Mouse (Mus musculus): ENCODE results near the gene Sh2d1b2. TPM values are rescaled to one million over a fixed set of nuclear protein-coding genes. Genes with fewer than 3 reads are reported as not detected.
"Not testable (repeated sequence)": the region's sequence is repeated elsewhere in the genome, so short reads cannot be mapped to it uniquely, and the experiment has no call there.

The Sh2d1b2 gene
- total RNA-seq (2021): not detected
- long read RNA-seq, experiment 1: 0 reads
- long read RNA-seq, experiment 2: 0 reads

- DNase-seq (ENCODE audit: low spot score in 2 of 2): not testable (repeated sequence)
These were observed at the start of gene Sh2d1b2 for GRCm38 (mm10) chr1:170232688-170233087. TSS of gene Sh2d1b2 (plus strand) at chr1:170232749.

GRCm38 (mm10) chr1:170185137-170185536 lies 47.4 kb upstream of the Sh2d1b2 start:
- DNase-seq (ENCODE audit: low spot score in 2 of 2): no peak

- no peak for DNase-seq (ENCODE audit: low spot score in 2 of 2)
These were observed 46.0 kb upstream of the Sh2d1b2 start for GRCm38 (mm10) chr1:170186531-170186930.

DNA sequence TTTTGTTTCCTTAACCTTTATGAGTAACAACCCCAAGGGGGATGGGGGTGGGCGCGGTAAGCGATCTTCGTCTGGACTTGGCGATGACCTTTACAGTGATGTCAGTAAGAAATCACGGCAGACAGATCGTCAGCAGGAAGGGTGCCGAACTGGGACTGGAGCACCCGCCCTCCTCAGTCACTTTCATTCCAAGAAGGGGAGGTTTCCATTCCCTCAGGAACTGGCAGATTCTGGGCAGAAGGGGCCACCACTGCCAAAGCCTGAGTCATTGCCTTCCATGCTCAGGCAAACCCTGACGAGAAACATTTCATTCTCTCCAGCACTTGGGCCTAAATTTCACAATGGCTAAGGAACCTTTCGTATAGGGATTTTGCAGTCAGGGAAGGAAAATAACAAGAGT lies 43.9 kb upstream of the Sh2d1b2 start:
- peak; percentile 29 to 36 for DNase-seq (ENCODE audit: low spot score in 2 of 2)

- no peak for DNase-seq (ENCODE audit: low spot score in 2 of 2)
These were observed 42.3 kb upstream of the Sh2d1b2 start for GRCm38 (mm10) chr1:170190225-170190624.

DNA sequence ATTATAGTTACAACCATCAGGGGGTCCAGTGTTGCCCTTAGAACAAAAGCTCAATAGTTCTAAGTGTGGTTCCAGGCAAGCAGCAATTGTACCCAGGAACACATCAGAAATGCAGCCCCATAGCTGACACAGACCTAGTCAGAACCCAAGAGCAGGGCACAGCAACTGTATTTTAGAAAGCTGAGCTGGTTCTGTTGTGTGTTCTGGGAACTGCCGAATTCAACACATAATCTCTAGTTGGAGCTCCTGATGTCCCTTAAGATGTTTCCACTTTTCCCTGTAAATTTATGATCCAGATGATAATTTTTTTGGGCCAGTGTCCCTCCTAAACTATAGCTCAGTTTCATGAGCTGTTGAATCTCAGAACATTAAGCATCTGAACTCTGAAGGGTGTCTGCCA lies 40.6 kb upstream of the Sh2d1b2 start:
- DNase-seq (ENCODE audit: low spot score in 2 of 2): no peak

- DNase-seq (ENCODE audit: low spot score in 2 of 2): no peak
These were observed 36.3 kb upstream of the Sh2d1b2 start for GRCm38 (mm10) chr1:170196211-170196610.

- peak in 1 of 2 experiments; percentile 16 for DNase-seq (ENCODE audit: low spot score in 2 of 2)
These were observed 32.2 kb upstream of the Sh2d1b2 start for GRCm38 (mm10) chr1:170200379-170200778.

GRCm38 (mm10) chr1:170206395-170206794 lies 26.2 kb upstream of the Sh2d1b2 start:
- DNase-seq (ENCODE audit: low spot score in 2 of 2): no peak

GRCm38 (mm10) chr1:170213181-170213879 lies 19.2 kb upstream of the Sh2d1b2 start:
- no peak for DNase-seq (ENCODE audit: low spot score in 2 of 2)

- DNase-seq (ENCODE audit: low spot score in 2 of 2): no peak
These were observed 18.2 kb upstream of the Sh2d1b2 start for GRCm38 (mm10) chr1:170214383-170214756.

- DNase-seq (ENCODE audit: low spot score in 2 of 2): peak; percentile 75 to 89
These were observed 17.6 kb upstream of the Sh2d1b2 start, which contains the start of gene Uhmk1 for GRCm38 (mm10) chr1:170214757-170215522. TSS of gene Uhmk1 (minus strand) at chr1:170215397.

- no peak for DNase-seq (ENCODE audit: low spot score in 2 of 2)
These were observed 17.0 kb upstream of the Sh2d1b2 start for GRCm38 (mm10) chr1:170215590-170215989.

DNA sequence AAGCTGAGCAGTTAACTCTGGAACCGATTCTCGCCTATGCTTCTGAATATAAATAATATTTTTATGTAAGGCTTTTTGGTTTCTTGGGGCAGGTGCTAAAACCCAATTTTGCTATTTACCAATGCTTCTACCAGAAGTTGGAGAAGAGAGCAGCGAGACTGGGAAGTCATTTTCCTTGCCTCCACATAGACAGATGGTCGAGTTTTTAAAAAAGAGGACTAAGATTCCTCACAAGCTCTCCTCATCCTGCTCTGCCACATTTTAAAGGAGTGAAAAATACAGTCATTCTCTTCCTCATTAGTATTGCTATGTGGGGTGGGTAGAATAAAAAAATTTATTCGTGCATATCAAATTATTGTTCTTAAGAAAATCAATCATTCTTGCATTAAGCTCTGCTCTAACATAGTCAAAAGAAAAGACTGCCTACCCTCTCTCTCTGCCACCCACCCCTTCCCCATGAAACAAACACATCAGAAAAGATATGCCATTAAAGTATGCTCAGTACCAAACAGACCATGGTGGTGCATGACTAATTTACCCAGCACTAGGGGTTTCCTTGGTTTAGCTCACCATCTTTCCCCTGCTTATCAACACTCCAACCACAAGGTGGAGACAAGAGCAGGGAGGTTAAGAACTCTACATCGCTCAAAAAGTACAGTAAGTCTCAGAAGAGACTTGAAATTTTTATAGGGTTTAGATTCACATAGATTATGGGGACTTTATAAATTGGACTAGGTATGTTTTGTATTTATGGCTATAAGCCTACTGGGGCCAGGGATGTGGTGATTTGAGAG lies 14.3 kb upstream of the Sh2d1b2 start:
- DNase-seq (ENCODE audit: low spot score in 2 of 2): no peak

GRCm38 (mm10) chr1:170220351-170220750 lies 12.2 kb upstream of the Sh2d1b2 start:
- no peak for DNase-seq (ENCODE audit: low spot score in 2 of 2)

GRCm38 (mm10) chr1:170223276-170223675 lies 9.3 kb upstream of the Sh2d1b2 start:
- DNase-seq (ENCODE audit: low spot score in 2 of 2): no peak

GRCm38 (mm10) chr1:170245016-170245415 lies 12.5 kb downstream of the Sh2d1b2 start:
- no peak for DNase-seq (ENCODE audit: low spot score in 2 of 2)

GRCm38 (mm10) chr1:170254893-170255559 lies 22.5 kb downstream of the Sh2d1b2 start:
- peak in 1 of 2 experiments; percentile 15 for DNase-seq (ENCODE audit: low spot score in 2 of 2)

- peak; percentile 57 to 77 for DNase-seq (ENCODE audit: low spot score in 2 of 2)
These were observed 23.0 kb downstream of the Sh2d1b2 start for GRCm38 (mm10) chr1:170255560-170255910.

GRCm38 (mm10) chr1:170270281-170270680 lies 37.7 kb downstream of the Sh2d1b2 start:
- DNase-seq (ENCODE audit: low spot score in 2 of 2): no peak

- no peak for DNase-seq (ENCODE audit: low spot score in 2 of 2)
These were observed 38.1 kb downstream of the Sh2d1b2 start for GRCm38 (mm10) chr1:170270696-170271095.
